Mouse (Mus musculus) brain, embryonic 14.5 days (tissue): ENCODE results near the gene B4galnt1.
A peak's percentile ranks its signal among the peaks of the same experiment; 100 is the strongest.

Source experiments
- CTCF ChIP-seq: fragments of 200-500 bp; IDR thresholded peaks from 2 replicates; pipeline ENCODE4 v1.5.1; 2012; ENCODE audit warnings: inconsistent platforms, mild to moderate bottlenecking, moderate library complexity, borderline replicate concordance; ENCODE audit not compliant: insufficient read depth, insufficient read length; ENCODE audit errors: extremely low read depth
- POLR2A ChIP-seq: fragments of 200-500 bp; IDR thresholded peaks from 2 replicates; pipeline ENCODE4 v1.6.1; 2012; ENCODE audit warnings: mild to moderate bottlenecking, inconsistent platforms, borderline replicate concordance; ENCODE audit not compliant: poor library complexity, insufficient read depth, insufficient read length, severe bottlenecking; ENCODE audit errors: extremely low read depth

DNA sequence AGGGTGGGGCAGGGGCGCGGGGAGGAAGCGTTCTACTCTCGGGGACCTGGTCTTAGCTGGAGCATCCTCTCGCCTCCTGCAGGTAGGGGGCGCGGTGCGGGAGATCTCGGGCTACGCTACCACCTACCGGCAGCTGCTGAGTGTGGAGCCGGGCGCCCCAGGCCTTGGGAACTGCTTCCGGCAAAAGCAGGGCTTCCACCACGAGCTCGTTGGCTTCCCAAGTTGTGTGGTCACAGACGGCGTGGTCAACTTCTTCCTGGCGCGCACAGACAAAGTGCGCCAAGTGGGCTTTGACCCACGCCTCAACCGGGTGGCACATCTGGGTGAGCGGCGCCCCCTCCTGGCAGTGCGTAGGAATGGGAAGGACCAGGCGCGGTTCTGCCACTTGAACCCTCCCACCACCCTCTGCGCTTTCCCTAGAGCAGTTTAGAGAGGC, 5.8 kb downstream of the B4galnt1 start:
- TF ChIP-seq CTCF: peak; percentile 79
- TF ChIP-seq POLR2A: no peak
